Mouse (Mus musculus): ENCODE measurements at regions not wholly inside any gene's neighbourhood (a gene's known extent, or its start where the extent isn't known, plus 50 kb on each side); places are given as distances from the start of the nearest gene placed in this dataset.
A peak's percentile ranks its signal among the peaks of the same experiment; 100 is the strongest.

- no peak for ATAC-seq (replicated peaks; ENCODE audit: low FRiP score)
- Histone ChIP-seq H3K27me3 (0 out of 2 replicates have a peak, but pooled peaks cover 8% of the 10 kb centered on the region), H3K36me3 (no peaks in the 10 kb centered on the region), H3K9me3 (replicated peaks) (no peaks in the 10 kb centered on the region), H3K4me3 (replicated peaks) (no peak overlapping the region), H3K4me1 (0 out of 2 replicates have a peak, but pooled peaks cover 3% of the 10 kb centered on the region), H3K27ac (no peak overlapping the region), H3K9ac (no peak overlapping the region), H3K4me2 (no peak overlapping the region)
- 67% methylated on average over 4 of the region's 4 CpGs for WGBS
These were observed 93.6 kb upstream of the Med14 start for GRCm38 (mm10) chrX:12855425-12855824.

GRCm38 (mm10) chrX:12851684-12852083 is 89.8 kb upstream of the Med14 start:
- Histone ChIP-seq H3K27ac (no peak overlapping the region), H3K4me2 (no peak overlapping the region), H3K4me3 (replicated peaks) (no peak overlapping the region), H3K27me3 (0 out of 2 replicates have a peak, but pooled peaks cover 3% of the 10 kb centered on the region), H3K36me3 (no peaks in the 10 kb centered on the region), H3K9me3 (replicated peaks) (no peaks in the 10 kb centered on the region), H3K4me1 (no peaks in the 10 kb centered on the region), H3K9ac (no peak overlapping the region)
- ATAC-seq (replicated peaks; ENCODE audit: low FRiP score), result no peak
- WGBS, result 78% methylated on average over 4 of the region's 4 CpGs

GRCm38 (mm10) chrX:12844431-12844830 is 82.6 kb upstream of the Med14 start:
- Histone ChIP-seq H3K4me2 (no peak overlapping the region), H3K27me3 (peaks cover 3% of the 10 kb centered on the region; the same call in 1 of the 2 replicates), H3K4me1 (no peaks in the 10 kb centered on the region), H3K9me3 (replicated peaks) (no peaks in the 10 kb centered on the region), H3K27ac (no peak overlapping the region), H3K9ac (no peak overlapping the region), H3K4me3 (replicated peaks) (no peak overlapping the region), H3K36me3 (no peaks in the 10 kb centered on the region)
- ATAC-seq (replicated peaks; ENCODE audit: low FRiP score), result no peak
- WGBS, result 31% methylated on average over 1 of the region's 1 CpGs

- H3K9ac ChIP-seq, result no peak overlapping the region
- H3K27me3 ChIP-seq, result no peaks in the 10 kb centered on the region; the same call in 1 of the 2 replicates
- H3K4me2 ChIP-seq, result no peak overlapping the region
- no peaks in the 10 kb centered on the region for H3K9me3 ChIP-seq (replicated peaks)
- peak overlapping the region; percentile 90 for H3K27ac ChIP-seq
- no peaks in the 10 kb centered on the region for H3K4me1 ChIP-seq
- 72% methylated on average over 3 of the region's 3 CpGs for WGBS
- no peaks in the 10 kb centered on the region for H3K36me3 ChIP-seq
- H3K4me3 ChIP-seq (replicated peaks), result no peak overlapping the region
- ATAC-seq (replicated peaks; ENCODE audit: low FRiP score), result no peak
These were observed 79.1 kb upstream of the Med14 start for GRCm38 (mm10) chrX:12841021-12841325.

GRCm38 (mm10) chrX:12840160-12841020 is 78.5 kb upstream of the Med14 start:
- peak; percentile 89 for ATAC-seq (replicated peaks; ENCODE audit: low FRiP score)
- no peaks in the 10 kb centered on the region for H3K36me3 ChIP-seq
- peak overlapping the region; percentile 90 for H3K27ac ChIP-seq
- no peak overlapping the region for H3K9ac ChIP-seq
- H3K4me2 ChIP-seq, result peak overlapping the region; percentile 57
- H3K4me1 ChIP-seq, result no peaks in the 10 kb centered on the region
- no peaks in the 10 kb centered on the region for H3K27me3 ChIP-seq
- peak overlapping the region; percentile 39 for H3K4me3 ChIP-seq (replicated peaks)
- no peaks in the 10 kb centered on the region for H3K9me3 ChIP-seq (replicated peaks)
- 25% methylated on average over 25 of the region's 25 CpGs for WGBS

GRCm38 (mm10) chrX:12839406-12840159 is 77.7 kb upstream of the Med14 start:
- no peaks in the 10 kb centered on the region for H3K4me1 ChIP-seq
- H3K4me2 ChIP-seq, result peak overlapping the region; percentile 57
- peak; percentile 80 for ATAC-seq (replicated peaks; ENCODE audit: low FRiP score)
- H3K27me3 ChIP-seq, result no peaks in the 10 kb centered on the region; the same call in 1 of the 2 replicates
- peak overlapping the region; percentile 39 for H3K4me3 ChIP-seq (replicated peaks)
- peak overlapping the region; percentile 90 for H3K27ac ChIP-seq
- H3K36me3 ChIP-seq, result no peaks in the 10 kb centered on the region
- WGBS, result 18% methylated on average over 11 of the region's 11 CpGs
- no peak overlapping the region for H3K9ac ChIP-seq
- no peaks in the 10 kb centered on the region for H3K9me3 ChIP-seq (replicated peaks)

- no peaks in the 10 kb centered on the region; the same call in 1 of the 2 replicates for H3K27me3 ChIP-seq
- no peak overlapping the region for H3K4me3 ChIP-seq (replicated peaks)
- no peaks in the 10 kb centered on the region for H3K9me3 ChIP-seq (replicated peaks)
- H3K4me2 ChIP-seq, result no peak overlapping the region
- no peaks in the 10 kb centered on the region for H3K36me3 ChIP-seq
- no peak for ATAC-seq (replicated peaks; ENCODE audit: low FRiP score)
- H3K4me1 ChIP-seq, result no peaks in the 10 kb centered on the region
- H3K9ac ChIP-seq, result no peak overlapping the region
- no peak overlapping the region for H3K27ac ChIP-seq
- 23% methylated on average over 1 of the region's 1 CpGs for WGBS
These were observed 75.9 kb upstream of the Med14 start for GRCm38 (mm10) chrX:12837821-12838220.

- Histone ChIP-seq H3K27me3 (no peaks in the 10 kb centered on the region; the same call in 1 of the 2 replicates), H3K9me3 (replicated peaks) (no peaks in the 10 kb centered on the region), H3K27ac (no peak overlapping the region), H3K4me2 (no peak overlapping the region), H3K36me3 (no peaks in the 10 kb centered on the region), H3K4me3 (replicated peaks) (no peak overlapping the region), H3K4me1 (no peaks in the 10 kb centered on the region), H3K9ac (no peak overlapping the region)
- no peak for ATAC-seq (replicated peaks; ENCODE audit: low FRiP score)
- WGBS, result 69% methylated on average over 4 of the region's 4 CpGs
These were observed 72.8 kb upstream of the Med14 start for GRCm38 (mm10) chrX:12834681-12835080.

- WGBS, result 78% methylated on average over 2 of the region's 2 CpGs
- Histone ChIP-seq H3K36me3 (no peaks in the 10 kb centered on the region), H3K9ac (no peak overlapping the region), H3K4me2 (no peak overlapping the region), H3K27me3 (no peaks in the 10 kb centered on the region; the same call in 1 of the 2 replicates), H3K4me3 (replicated peaks) (no peak overlapping the region), H3K27ac (no peak overlapping the region), H3K4me1 (no peaks in the 10 kb centered on the region), H3K9me3 (replicated peaks) (no peaks in the 10 kb centered on the region)
- ATAC-seq (replicated peaks; ENCODE audit: low FRiP score), result no peak
These were observed 70.8 kb upstream of the Med14 start for GRCm38 (mm10) chrX:12832709-12833108.

- Histone ChIP-seq H3K27me3 (no peaks in the 10 kb centered on the region), H3K4me2 (no peak overlapping the region), H3K9me3 (replicated peaks) (no peaks in the 10 kb centered on the region), H3K9ac (no peak overlapping the region), H3K27ac (no peak overlapping the region), H3K4me3 (replicated peaks) (no peak overlapping the region), H3K36me3 (no peaks in the 10 kb centered on the region), H3K4me1 (no peaks in the 10 kb centered on the region)
- WGBS, result 78% methylated on average over 3 of the region's 3 CpGs
- no peak for ATAC-seq (replicated peaks; ENCODE audit: low FRiP score)
These were observed 67.3 kb upstream of the Med14 start for GRCm38 (mm10) chrX:12829165-12829564.

GRCm38 (mm10) chrX:12827299-12827872 is 65.5 kb upstream of the Med14 start:
- Histone ChIP-seq H3K27me3 (no peaks in the 10 kb centered on the region), H3K4me2 (no peak overlapping the region), H3K9ac (no peak overlapping the region), H3K4me1 (no peaks in the 10 kb centered on the region), H3K4me3 (replicated peaks) (no peak overlapping the region), H3K27ac (no peak overlapping the region), H3K36me3 (no peaks in the 10 kb centered on the region), H3K9me3 (replicated peaks) (no peaks in the 10 kb centered on the region)
- ATAC-seq (replicated peaks; ENCODE audit: low FRiP score), result no peak
- 83% methylated on average over 4 of the region's 4 CpGs for WGBS

- H3K27me3 ChIP-seq, result no peaks in the 10 kb centered on the region
- no peak overlapping the region for H3K27ac ChIP-seq
- H3K4me1 ChIP-seq, result no peaks in the 10 kb centered on the region
- H3K4me3 ChIP-seq (replicated peaks), result no peak overlapping the region
- 80% methylated on average over 4 of the region's 4 CpGs for WGBS
- no peak for ATAC-seq (replicated peaks; ENCODE audit: low FRiP score)
- no peaks in the 10 kb centered on the region for H3K9me3 ChIP-seq (replicated peaks)
- H3K9ac ChIP-seq, result no peak overlapping the region
- no peaks in the 10 kb centered on the region for H3K36me3 ChIP-seq
- H3K4me2 ChIP-seq, result no peak overlapping the region
These were observed 64.8 kb upstream of the Med14 start for GRCm38 (mm10) chrX:12826646-12827045.

Measured in kidney, embryonic 15.5 days (tissue).